Mouse (Mus musculus) bone marrow macrophage, adult 2 months (primary cell): ENCODE results near the gene Ube2l3.

Source experiments
- CTCF ChIP-seq: IDR thresholded peaks from 2 replicates; pipeline ENCODE4 v1.5.1; 2012; ENCODE audit warnings: low read depth, mild to moderate bottlenecking, low read length, moderate library complexity
- POLR2A ChIP-seq: IDR thresholded peaks from 2 replicates; pipeline ENCODE4 v1.6.1; 2012; ENCODE audit warnings: mild to moderate bottlenecking, low read depth, low read length, borderline replicate concordance

DNA sequence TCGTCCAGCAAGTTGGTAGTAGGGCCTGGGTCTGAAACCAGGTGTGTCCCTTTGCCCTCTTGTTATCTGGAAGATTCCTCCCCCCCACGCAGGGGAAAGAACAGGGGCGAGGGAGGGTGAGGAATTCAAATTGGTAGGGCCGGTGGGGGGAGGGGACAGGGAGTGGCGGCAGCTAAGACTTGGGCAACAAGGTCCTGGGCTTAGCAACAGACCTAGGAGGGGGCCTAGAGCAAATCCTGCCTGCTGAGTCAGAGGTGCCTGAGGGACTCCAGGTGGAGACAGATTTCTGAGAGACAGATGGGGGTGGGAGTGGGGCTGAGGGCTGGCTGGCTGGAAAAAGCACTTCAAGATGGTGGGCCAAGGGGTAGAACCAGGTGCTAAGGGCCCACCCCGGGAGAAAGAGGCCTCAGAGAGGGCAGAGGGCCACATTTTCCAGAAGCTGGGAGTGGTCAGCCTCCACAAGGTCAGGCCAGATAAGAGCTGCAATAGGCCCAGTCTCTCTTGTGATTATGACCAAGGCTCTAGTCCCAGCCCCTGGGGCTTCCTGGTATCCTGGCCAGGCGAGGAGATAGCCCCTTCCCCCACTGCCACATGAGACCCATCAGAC, 17.8 kb upstream of the Ube2l3 start:
- TF ChIP-seq CTCF = no peak
- TF ChIP-seq POLR2A = no peak
